Mouse (Mus musculus) induced T-regulatory cell, adult 2 months (primary cell): ENCODE results near the gene Maats1.
"Not testable (repeated sequence)": the region's sequence is repeated elsewhere in the genome, so short reads cannot be mapped to it uniquely, and the experiment has no call there.

ENCODE experiments used
- DNase-seq: peaks from one replicate; pipeline ENCODE4 v3.0.0-alpha.2; 2012; ENCODE audit warnings: low read depth

Maats1 gene

DNA sequence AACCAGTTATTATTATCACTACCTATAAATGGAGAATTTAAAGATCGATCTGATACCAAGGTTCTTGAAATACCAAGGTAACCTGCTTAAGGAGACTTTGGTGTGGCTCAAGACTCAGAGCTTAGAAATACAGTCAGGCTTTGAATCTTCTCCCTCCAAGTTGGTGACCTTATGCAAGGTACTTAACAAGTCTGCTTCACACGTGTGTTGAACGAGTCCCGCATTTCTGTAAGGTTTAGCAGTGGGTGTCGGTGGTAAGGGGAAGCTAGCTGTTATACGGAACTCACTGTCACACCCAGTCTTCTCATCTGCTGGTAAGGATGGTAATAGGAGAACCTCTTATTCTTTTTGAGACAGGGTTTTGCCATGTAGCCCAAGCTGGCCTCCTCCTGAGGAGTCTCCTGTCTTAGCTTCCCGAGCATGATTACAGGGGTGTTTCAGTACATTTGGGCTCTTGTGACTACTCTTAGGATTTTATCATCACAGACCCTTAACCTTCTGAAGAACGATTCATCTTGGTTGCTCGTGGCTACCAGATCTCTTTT lies 6.3 kb upstream of the Maats1 start:
- DNase-seq = peak; percentile 33

DNA sequence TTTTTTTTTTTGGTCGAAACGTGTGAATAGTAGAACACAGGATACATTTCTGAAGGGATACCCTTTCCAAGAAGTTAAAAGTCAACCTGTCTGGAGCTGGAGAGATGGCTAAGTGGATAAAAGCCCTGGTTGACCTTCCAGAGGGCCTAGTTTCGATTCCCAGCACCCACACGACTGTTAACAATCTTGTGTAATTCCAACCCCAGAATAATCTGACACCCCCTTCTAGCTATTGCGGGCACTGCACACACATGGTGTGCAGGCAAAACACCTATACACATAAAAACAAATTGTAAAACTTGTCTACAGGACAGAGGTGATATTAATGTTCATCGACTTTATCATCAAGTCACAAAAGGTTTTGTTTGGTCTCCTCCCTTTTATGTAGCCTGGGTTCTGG lies 5.6 kb upstream of the Maats1 start:
- DNase-seq = peak; percentile 32

- peak; percentile 98 for DNase-seq
These were observed 4.8 kb upstream of the Maats1 start, which contains the start of the genes Cox17 and Gm21987 for GRCm38 (mm10) chr16:38346529-38347325. Gene Cox17, plus strand, starts transcription at chr16:38346991. Gene Gm21987, plus strand, starts transcription at chr16:38347040.

DNA sequence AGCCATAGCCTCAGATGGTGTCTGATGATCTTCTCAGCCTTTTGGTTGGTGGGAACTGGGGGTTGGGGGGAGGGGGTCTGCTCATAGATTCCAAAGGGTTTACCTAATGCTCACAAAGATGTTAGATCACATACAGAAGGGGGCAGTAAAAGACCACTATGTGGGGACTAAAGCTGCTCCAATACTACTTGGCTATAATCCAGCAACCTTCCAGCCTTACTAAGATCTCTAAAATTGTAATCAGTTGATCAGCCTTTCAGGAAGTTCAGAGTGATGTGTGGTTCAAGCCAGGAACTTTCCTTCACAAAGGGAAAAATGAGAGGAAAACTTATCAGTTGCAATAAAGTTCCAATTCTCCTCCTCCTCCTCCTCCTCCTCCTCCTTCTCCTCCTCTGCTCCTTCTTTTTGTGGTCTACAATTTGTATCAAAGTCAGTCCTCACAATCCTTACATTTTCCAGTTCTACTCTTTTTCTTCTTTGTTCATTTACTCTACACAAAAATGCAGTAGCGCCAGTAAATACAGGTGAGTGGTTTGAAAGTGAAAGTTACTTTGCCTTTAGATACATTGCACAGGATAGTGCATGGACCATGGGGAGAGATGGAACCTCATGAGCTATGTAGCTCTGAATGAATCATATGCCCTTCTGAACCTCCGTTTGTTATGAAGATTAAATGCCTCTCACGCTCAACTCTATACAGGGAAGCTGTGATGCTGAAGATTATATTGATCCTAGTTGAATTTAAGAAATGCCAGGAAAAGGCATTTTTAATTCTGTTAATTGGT lies 3.2 kb upstream of the Maats1 start:
- peak; percentile 68 for DNase-seq

DNA sequence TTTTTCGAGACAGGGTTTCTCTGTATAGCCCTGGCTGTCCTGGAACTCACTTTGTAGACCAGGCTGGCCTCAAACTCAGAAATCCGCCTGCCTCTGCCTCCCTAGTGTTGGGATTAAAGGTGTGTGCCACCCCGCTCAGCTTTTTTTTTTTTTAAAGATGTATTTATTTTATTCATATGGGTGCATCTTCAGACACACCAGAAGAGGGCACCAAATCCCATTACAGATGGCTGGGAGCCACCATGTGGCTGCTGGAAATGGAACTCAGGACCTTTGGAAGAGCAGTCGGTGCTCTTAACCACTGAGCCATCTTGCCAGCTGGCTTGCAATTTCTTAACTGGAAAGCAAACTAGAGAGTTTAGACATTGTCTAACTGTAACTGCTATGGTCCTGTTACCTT lies 3.9 kb downstream of the Maats1 start:
- DNase-seq = not testable (repeated sequence)

DNA sequence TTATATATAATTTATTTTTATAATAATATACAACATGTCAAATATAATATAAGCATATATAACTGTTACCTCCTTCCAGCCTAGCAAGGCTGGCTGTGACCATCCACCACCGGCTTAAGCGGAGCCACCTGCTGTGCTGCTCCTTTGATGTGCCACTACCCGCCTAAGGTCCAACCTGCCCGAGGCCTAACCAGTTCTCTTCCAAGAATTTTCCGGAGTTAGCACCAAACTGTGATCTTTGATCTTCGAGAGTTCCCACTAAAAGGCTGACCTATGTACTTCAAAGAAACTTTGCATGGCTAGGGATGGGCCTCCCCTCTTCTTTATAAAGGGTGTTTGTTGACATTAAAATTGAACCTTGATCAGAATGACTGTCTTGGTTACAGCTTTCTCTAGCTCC lies 7.5 kb downstream of the Maats1 start:
- no peak for DNase-seq

- no peak for DNase-seq
These were observed 12.6 kb downstream of the Maats1 start for GRCm38 (mm10) chr16:38329340-38329739.

- DNase-seq = no peak
These were observed 15.1 kb downstream of the Maats1 start for GRCm38 (mm10) chr16:38326778-38327397.

DNA sequence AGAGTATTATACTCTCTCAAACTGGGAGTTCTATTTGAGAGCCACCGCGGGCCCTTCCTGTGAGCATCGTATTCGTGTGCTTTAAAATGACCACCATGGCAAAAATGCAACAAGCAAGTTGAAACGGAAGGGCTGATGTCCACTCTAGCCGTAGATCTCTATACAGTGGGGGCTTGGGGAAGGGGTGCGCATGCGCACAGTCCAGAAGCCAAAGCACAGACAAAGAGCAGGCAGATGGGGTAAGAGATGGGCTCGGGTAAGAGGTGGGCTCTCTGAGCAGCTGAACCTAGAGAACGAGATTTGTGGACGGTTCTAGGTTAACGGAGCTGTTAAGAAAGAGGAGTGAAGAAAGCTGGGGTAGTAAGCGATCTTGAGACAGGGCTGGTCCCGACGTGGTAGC lies 17.6 kb downstream of the Maats1 start:
- no peak for DNase-seq

- peak; percentile 81 for DNase-seq
These were observed 20.4 kb downstream of the Maats1 start for GRCm38 (mm10) chr16:38321452-38321935.

DNA sequence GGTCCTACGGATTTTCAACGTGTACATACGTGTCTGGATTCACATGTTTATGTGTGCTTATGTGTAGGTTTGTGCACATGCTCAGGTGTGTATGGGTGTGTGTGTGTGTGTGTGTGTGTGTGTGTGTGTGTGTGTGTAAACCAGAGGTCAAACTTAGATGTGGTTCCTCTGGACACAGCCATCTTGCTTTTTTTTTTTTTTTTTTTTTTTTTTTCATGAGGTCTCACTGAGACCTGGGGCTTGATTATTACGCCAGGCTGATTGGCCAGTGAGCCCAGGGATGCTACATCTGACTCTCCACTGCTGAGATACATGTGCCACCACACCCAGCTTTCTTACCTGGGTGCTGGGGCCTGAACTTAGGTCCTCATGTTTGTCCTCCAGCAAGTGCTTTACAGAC lies 22.9 kb downstream of the Maats1 start:
- DNase-seq = no peak

- DNase-seq = no peak
These were observed 23.5 kb downstream of the Maats1 start for GRCm38 (mm10) chr16:38318492-38318891.

DNA sequence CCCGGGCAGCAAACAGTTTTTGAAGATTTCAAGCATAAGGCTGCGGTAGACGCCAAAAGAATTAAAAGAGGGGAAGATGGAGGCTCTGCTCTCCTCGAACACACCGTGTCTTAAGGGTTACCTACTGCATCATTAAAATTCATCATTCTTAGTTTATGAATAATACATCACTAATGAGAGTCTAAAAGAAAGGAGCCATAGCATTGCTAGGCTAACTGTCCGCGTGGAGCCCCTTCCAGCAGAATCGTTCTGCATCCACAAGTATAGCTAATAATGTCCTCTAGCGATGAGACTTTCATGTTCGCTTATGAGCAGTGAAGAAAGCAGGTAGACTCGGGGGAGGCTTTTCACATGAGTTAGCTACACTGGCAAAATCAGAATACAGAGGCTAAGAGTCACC lies 33.7 kb downstream of the Maats1 start:
- no peak for DNase-seq

GRCm38 (mm10) chr16:38307651-38308050 lies 34.3 kb downstream of the Maats1 start:
- no peak for DNase-seq

DNA sequence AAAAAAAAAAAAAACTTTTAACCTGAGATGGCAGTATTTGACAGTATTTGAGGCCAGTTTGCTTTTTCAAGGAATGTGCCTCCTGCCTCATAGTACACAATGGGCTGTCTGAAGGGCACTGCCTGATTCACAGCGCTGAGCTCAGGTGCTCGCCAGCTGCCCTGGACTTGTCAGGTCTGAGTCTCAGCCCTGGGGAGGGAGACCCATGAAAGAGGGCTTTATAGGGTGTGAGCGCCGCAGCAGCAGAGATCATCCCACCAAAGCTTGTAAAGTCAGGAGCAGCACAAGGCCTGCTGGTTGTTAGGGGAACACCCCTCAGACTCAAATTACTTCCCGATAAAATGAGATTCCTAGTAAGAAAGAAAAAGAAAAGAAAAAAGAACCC lies 34.7 kb downstream of the Maats1 start:
- no peak for DNase-seq

DNA sequence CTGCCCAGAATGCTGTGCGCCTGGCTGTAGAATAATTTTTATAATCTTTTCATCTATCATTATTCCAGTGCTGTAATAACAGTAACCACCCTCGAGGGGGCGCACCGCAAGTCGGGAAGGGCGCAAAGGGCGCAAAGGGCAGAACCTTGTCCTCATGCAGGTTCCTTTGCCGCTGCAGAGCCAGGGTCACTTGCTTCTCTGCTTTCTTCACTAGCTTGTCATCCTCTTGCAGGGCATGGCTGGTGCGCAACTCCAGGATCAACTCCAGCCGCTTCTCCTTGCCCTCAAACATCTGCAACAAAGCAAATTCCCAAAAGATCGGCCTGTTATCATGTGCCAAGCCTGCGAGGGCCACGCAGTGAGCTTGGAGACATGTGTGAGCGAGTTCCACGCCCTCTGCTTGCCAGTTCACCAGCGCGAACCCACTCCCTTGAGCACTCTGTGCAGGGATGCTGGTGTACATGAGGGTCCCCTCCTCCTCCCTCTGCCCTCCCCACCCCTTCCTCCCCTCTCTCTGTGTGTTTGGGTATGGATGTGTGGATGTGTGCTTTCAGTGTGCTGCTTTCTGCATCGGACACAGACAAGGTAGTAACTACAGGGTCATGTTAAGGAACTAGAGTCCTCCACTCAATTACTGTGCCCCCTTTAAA lies 35.2 kb downstream of the Maats1 start:
- DNase-seq = peak; percentile 24

DNA sequence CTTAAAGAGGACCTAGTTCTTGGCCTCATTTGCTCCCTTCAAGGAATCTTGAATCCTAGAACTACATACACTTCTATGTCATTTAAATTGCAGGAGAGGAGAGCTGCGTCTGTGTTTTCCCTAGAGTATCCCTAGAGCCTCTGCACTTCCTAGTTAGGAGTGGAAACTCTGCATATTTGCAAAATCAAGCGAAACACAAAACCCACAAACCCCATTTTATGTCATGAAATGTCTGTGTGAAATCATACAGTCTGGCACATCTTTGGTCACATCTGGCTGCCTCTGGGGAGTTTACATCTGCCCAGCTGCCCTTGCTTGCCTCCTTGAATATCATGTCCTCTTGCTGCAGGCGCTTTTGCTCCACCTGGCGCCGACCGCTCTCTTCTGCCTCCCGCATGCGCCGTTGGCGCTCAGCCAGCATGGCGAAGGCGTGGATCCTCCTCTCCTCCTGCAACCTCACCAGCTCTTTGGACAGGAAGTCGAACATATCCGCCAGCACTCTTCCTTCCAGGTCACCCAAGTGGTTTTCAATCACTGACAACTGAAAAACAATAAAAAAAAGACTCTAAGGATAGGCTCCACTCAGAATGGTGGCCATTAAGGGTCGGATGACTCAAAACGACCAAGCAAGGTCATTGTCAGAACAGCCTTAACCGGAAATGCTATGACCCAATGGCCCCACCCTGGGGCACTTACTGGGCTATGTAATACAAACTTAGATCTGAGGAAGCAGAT lies 37.3 kb downstream of the Maats1 start:
- no peak for DNase-seq

GRCm38 (mm10) chr16:38302367-38302766 lies 39.6 kb downstream of the Maats1 start:
- DNase-seq = no peak

GRCm38 (mm10) chr16:38298410-38298809 lies 43.5 kb downstream of the Maats1 start:
- DNase-seq = no peak

DNA sequence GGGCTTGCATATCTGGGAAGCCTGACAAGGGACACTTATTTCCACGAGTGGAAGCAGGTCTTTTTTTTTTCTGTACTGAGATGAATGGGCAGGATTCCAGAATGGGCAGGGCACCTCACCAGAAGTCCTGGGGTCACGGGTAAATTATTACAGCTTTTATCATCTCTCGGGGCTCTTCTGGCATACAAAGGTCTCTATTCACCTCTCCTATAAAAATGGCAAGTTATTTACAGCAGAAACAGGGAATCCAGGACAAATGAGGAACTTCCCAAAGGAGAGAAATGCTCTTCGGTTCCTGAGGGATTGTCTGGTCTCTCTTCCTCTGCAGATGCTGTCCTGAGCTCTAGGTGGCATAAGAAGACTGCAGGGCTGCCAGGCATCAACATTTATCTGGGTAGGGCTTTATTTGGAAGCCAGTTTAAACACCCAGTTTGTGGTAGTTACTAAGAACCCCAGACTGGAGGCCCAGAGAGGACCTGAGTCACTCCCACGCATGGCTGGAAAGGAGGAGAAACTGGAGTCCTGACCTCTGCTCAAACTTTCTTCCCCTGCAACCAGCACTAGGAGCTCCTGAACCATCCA lies 46.5 kb downstream of the Maats1 start:
- no peak for DNase-seq
